Mouse (Mus musculus): ENCODE data around the gene Cd300ld4. TPM values are rescaled to one million over a fixed set of nuclear protein-coding genes. Genes with fewer than 3 reads are reported as not detected.

The Cd300ld4 gene
- total RNA-seq, 2 experiments from 2014 or later, result not detected

Other genes with a start within 250 kb of the Cd300ld4 start
- gene Btbd17, start 231.1 kb downstream of the Cd300ld4 start, total RNA-seq (2021), result not detected
- gene Gpr142, start 228.1 kb downstream of the Cd300ld4 start, total RNA-seq (2021), result not detected
- gene Gprc5c, start 175.9 kb downstream of the Cd300ld4 start, total RNA-seq (2021), result 10 to 100 TPM; 39.7 to 43.7 TPM
- gene Cd300a, start 137.0 kb downstream of the Cd300ld4 start, total RNA-seq (2021), result under 1 TPM; 0.59 to 0.81 TPM
- under 1 TPM; 0.09 to 0.24 TPM for gene Cd300lb, start 92.6 kb downstream of the Cd300ld4 start, total RNA-seq (2021)
- not detected for gene Cd300c, start 57.9 kb downstream of the Cd300ld4 start, total RNA-seq (2021)
- under 1 TPM; 0.11 to 0.33 TPM for gene Cd300ld, start 37.1 kb downstream of the Cd300ld4 start, total RNA-seq (2021)
- gene Cd300c2, start 25.1 kb downstream of the Cd300ld4 start, total RNA-seq (2021), result under 1 TPM; 0.21 to 0.32 TPM
- gene Cd300ld2, start 10.8 kb downstream of the Cd300ld4 start, total RNA-seq (2021), result not detected
- 1 to 10 TPM in 1 of 2 experiments, not detected in 1; 2.7 TPM for gene Cd300ld5, start 10.8 kb upstream of the Cd300ld4 start, total RNA-seq (2021)
- 1 to 10 TPM; 1.8 to 2.0 TPM for gene Cd300ld3, start 21.4 kb upstream of the Cd300ld4 start, total RNA-seq (2021)
- not detected for gene Cd300e, start 35.2 kb upstream of the Cd300ld4 start, total RNA-seq (2021)
- gene Rab37, start 64.4 kb upstream of the Cd300ld4 start, total RNA-seq (2021), result under 1 TPM in 1 of 2 experiments, not detected in 1; 0.36 TPM
- not detected for gene Cd300lf, start 107.0 kb upstream of the Cd300ld4 start, total RNA-seq (2021)
- 1 to 10 TPM; 1.6 to 1.9 TPM for gene Slc9a3r1, start 136.3 kb upstream of the Cd300ld4 start, total RNA-seq (2021)
- 1 to 10 TPM; 7.5 to 7.9 TPM for gene Tmem104, start 160.5 kb upstream of the Cd300ld4 start, total RNA-seq (2021)
- gene Nat9, start 160.8 kb upstream of the Cd300ld4 start, total RNA-seq (2021), result 10 to 100 TPM; 12.6 to 20.2 TPM
- gene Grin2c, start 240.2 kb upstream of the Cd300ld4 start, total RNA-seq (2021), result under 1 TPM; 0.05 to 0.14 TPM

Data from gastrocnemius, adult 18-20 months (tissue).